Mouse (Mus musculus) spleen, adult 2 months (tissue): ENCODE measurements around the gene Lpar5.

ENCODE experiments used
- CTCF ChIP-seq: fragments of 200-500 bp; IDR thresholded peaks from 2 replicates; pipeline ENCODE4 v1.5.1; 2011; ENCODE audit warnings: mild to moderate bottlenecking, inconsistent platforms; ENCODE audit not compliant: insufficient read depth, insufficient read length, insufficient replicate concordance; ENCODE audit errors: extremely low read depth
- POLR2A ChIP-seq: fragments of 200-500 bp; IDR thresholded peaks from 2 replicates; pipeline ENCODE4 v1.6.1; 2011; ENCODE audit warnings: low read depth, low read length, inconsistent platforms

DNA sequence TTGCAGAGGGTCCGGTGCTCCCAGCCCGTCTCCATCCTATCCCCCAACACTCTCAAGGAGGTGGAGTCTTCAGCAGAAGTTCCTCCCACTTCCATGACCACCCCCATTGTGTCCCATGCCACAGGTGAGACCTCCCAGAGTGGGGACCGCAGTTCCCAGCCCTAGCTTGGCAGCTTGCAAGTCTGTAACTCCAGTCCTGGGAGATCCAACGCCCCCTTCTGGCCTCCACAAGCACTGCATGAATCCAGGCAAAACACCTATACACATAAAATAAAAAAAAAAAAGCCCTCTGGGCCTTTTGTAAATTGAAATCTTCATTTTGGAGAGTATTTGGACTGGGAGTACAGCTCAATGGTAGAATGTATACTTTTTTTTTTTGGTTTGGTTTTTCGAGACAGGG, 16.5 kb upstream of the Lpar5 start:
- TF ChIP-seq POLR2A = no peak
- TF ChIP-seq CTCF = peak; percentile 10; the same call in 1 of the 2 replicates
